Mouse (Mus musculus) G1E (cell line): ENCODE measurements around the gene Eif4e2. TPM values are rescaled to one million over a fixed set of nuclear protein-coding genes. Genes with fewer than 3 reads are reported as not detected.

Source experiments
- ATAC-seq: 2 replicates; pipeline ENCODE4 v1.8.0; 2016; ENCODE audit warnings: mild to moderate bottlenecking; ENCODE audit not compliant: insufficient number of reproducible peaks, poor library complexity, low FRiP score, severe bottlenecking; ENCODE audit errors: extremely low read depth
- DNase-seq: peaks from one replicate; pipeline ENCODE4 v3.0.0; 2012; ENCODE audit warnings: low spot score
- H3K27me3 ChIP-seq: 2 replicates; pipeline ENCODE4 v1.6.1; 2012; ENCODE audit warnings: mild to moderate bottlenecking, low read length, inconsistent platforms; ENCODE audit not compliant: insufficient read depth
- H3K36me3 ChIP-seq: replicated peaks from 2 replicates; pipeline ENCODE3; 2012; ENCODE audit warnings: mild to moderate bottlenecking, inconsistent platforms
- H3K4me1 ChIP-seq: 2 replicates; pipeline ENCODE4 v1.6.1; 2012; ENCODE audit warnings: low read depth, low read length, inconsistent platforms, mixed read lengths; ENCODE audit not compliant: insufficient read depth
- H3K4me3 ChIP-seq: 2 replicates; pipeline ENCODE4 v1.5.1; 2012; ENCODE audit warnings: low read depth, mild to moderate bottlenecking, inconsistent platforms, low read length, moderate library complexity, mixed read lengths
- H3K9me3 ChIP-seq: replicated peaks from 2 replicates; pipeline ENCODE4 v1.6.1; 2012; ENCODE audit warnings: inconsistent platforms
- CTCF ChIP-seq: IDR thresholded peaks from 2 replicates; pipeline ENCODE4 v1.5.1; 2012; ENCODE audit warnings: low read depth, low read length, inconsistent platforms, mixed read lengths
- GATA1 ChIP-seq: IDR thresholded peaks from 2 replicates; pipeline ENCODE4 v1.6.1; 2012; ENCODE audit warnings: borderline replicate concordance, low read length, inconsistent platforms, mixed read lengths
- GATA2 ChIP-seq: IDR thresholded peaks from 2 replicates; pipeline ENCODE4 v1.6.1; 2012; ENCODE audit warnings: low read depth, low read length, inconsistent platforms, borderline replicate concordance
- POLR2AphosphoS5 ChIP-seq: IDR thresholded peaks from 2 replicates; pipeline ENCODE4 v1.6.1; 2012; ENCODE audit warnings: low read depth, low read length, inconsistent platforms; ENCODE audit not compliant: insufficient replicate concordance
- TAL1 ChIP-seq: conservative IDR thresholded peaks from 2 replicates; pipeline ENCODE4 v1.6.1; 2012; ENCODE audit warnings: low read depth, low read length, inconsistent platforms, mixed read lengths
- polyA plus RNA-seq: library from polyadenylated mRNA; stranded (reverse); fragments of >175 nt; gene quantifications from 2 replicates; pipeline ENCODE4 v1.2.3, GENCODE M21; 2012
- total RNA-seq, 2 experiments: library from RNA; stranded (forward) in 1 of 2; stranded (reverse) in 1 of 2; fragments of 200-1000 nt in 1 of 2; fragments of >200 nt in 1 of 2; fragmentation: Nextera tagmentation in 1 of 2; gene quantifications; 2 replicates each; pipeline ENCODE4 v1.2.3; 2014 to 2017

Gene Eif4e2
- total RNA-seq (2014; fragmentation: Nextera tagmentation) (104 and 117 TPM in 2 replicates), total RNA-seq (2017) (265 and 286 TPM in 2 replicates), polyA plus RNA-seq (32.3 and 36.0 TPM in 2 replicates)

DNA sequence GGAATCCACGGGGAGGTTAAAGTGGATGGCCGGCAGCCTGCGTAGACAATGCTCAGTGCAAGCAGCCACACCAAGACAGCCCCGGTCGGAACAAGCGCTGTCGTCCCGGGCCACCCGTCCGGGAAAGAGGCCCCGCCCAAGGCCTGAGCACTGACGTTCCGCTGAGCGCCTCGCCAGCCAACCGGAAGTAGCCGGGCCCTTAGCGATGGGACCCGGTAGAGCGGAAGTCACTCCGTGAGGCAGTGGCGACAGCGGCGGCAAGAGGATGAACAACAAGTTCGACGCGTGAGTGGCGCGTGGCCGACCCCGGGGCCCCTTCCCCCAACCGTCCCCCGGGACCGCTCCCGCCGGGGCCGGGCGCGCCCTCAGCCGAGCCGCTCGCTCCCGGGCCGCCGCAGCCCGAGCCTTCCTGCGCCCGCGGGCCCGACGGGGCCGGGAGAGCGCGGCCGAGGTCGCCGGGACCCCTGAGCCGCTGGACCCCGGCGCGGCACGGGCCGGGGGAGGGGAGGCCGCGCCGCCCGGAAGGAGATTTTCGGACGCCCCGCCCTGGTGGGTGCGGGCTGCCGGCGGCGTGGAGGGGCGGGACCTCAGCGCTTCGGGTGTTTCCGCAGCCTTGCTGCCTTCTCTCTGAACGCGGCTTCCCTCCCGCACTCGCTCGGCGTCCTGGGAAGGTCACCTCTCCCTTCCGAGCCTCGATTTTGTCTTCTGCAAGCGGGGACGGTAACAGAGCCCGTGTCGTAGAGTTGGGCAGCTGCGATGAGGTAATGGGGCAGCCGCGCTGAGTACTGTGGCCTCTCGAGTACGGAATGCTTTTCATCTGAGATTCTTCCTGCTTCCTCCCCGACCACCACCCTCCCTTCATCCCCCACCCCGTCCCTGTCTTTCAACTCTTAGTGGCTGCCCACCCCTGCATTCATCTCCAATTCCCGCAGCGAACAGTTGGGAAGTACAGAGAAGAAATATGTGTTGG lies at the start of gene Eif4e2:
Gene Eif4e2, plus strand, starts transcription at position 180 of the 970 bp plus-strand sequence.
- Histone ChIP-seq H3K36me3 (peaks cover 39% of the 10 kb centered on the region), H3K4me3 (peak within 1 kb of the TSS; percentile 80), H3K4me1 (peaks cover 45% of the 10 kb centered on the region), H3K9me3 (no peaks in the 10 kb centered on the region), H3K27me3 (peaks cover 5% of the 10 kb centered on the region; the same call in 1 of the 2 replicates)
- ATAC-seq: peak; percentile 90
- TF ChIP-seq TAL1: no peak
- no peak for TF ChIP-seq CTCF
- TF ChIP-seq GATA2: no peak
- TF ChIP-seq POLR2AphosphoS5: no peak
- TF ChIP-seq GATA1: no peak
- DNase-seq: peak; percentile 98

DNA sequence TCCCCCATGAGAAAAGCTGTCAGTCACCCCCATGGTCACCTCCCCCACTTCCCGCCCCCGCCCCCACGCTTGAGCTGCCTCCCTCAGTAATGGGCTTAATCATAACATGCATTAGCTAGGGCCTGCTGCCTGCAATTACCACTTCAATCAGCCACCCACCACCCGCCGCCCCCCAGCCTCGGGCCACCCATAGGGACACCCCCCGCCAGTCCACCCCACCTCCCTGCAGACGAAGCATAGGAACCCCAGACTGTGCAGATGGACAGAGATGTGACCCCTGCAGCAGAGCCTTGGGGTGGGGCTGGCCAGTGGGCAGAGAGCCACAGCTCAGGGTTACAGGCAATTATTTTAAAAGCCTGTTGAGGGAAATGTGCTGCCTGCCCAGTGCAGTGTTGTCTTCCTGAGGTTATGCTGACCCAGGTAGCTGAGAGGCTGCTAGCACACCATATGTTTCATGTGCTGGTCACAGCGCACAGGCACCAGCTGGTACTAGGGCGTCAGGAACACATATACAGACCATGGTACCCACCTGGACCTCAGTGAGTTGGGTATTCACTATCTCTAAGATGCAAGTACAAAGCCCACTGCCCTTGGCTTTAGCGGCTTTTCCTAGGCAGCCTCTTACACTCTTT lies 49.4 kb upstream of the Eif4e2 start:
- DNase-seq: no peak
- Histone ChIP-seq H3K9me3 (no peaks in the 10 kb centered on the region), H3K27me3 (peaks cover 14% of the 10 kb centered on the region), H3K4me1 (no peaks in the 10 kb centered on the region), H3K4me3 (no peak overlapping the region), H3K36me3 (no peaks in the 10 kb centered on the region)
- TF ChIP-seq CTCF (no peak), GATA2 (no peak), TAL1 (no peak), GATA1 (no peak), POLR2AphosphoS5 (no peak)
- no peak for ATAC-seq

DNA sequence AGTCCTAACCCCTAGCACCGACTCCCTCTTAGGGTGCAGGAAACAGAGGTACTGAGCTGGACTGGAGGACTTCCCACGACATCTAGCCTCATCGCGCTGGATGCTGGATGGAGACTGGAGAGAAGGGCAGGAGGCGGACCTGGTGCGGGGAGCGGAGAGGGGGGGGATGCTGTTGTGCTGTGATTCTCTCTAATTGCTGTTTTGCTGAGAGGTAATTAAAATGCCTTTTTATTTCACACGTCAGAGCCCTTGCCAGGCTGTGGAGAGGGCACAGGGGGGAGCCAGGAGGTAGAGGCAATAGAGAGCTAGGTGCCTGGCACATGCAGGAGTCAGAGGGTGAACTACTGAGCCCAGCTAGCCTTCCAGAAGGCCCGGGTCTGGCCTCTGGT lies 48.9 kb upstream of the Eif4e2 start:
- DNase-seq: no peak
- H3K27me3 ChIP-seq: peaks cover 14% of the 10 kb centered on the region
- no peak for ATAC-seq
- no peak overlapping the region for H3K4me3 ChIP-seq
- TF ChIP-seq CTCF (no peak), POLR2AphosphoS5 (no peak), TAL1 (no peak), GATA1 (no peak), GATA2 (no peak)
- no peaks in the 10 kb centered on the region for H3K4me1 ChIP-seq
- no peaks in the 10 kb centered on the region for H3K36me3 ChIP-seq
- H3K9me3 ChIP-seq: no peaks in the 10 kb centered on the region

DNA sequence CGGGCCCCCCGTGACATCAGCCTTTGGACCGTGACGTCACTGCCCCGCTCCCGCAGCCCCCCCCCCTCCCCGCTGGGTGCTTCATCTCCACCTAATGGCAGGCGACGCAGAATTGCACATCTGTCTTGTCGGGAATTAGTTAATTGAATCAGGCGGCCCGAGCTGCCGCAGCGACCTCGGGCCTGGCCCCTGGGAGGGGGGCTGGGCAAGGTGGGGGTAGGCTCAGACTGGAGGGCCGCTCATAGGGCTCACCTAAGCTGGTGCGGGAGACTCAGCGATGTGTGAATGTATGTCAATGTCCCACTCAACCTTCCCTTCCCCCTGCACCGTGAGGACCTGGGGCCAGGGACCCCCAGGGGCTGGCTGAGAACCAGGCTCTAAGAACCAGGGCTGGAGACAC lies 43.3 kb upstream of the Eif4e2 start:
- Histone ChIP-seq H3K4me1 (peaks cover 3% of the 10 kb centered on the region; the same call in 1 of the 2 replicates), H3K27me3 (peaks cover 34% of the 10 kb centered on the region), H3K36me3 (no peaks in the 10 kb centered on the region), H3K9me3 (no peaks in the 10 kb centered on the region), H3K4me3 (no peak overlapping the region)
- TF ChIP-seq GATA2 (no peak), CTCF (no peak), TAL1 (no peak), POLR2AphosphoS5 (no peak), GATA1 (no peak)
- DNase-seq (no peak), ATAC-seq (no peak)

DNA sequence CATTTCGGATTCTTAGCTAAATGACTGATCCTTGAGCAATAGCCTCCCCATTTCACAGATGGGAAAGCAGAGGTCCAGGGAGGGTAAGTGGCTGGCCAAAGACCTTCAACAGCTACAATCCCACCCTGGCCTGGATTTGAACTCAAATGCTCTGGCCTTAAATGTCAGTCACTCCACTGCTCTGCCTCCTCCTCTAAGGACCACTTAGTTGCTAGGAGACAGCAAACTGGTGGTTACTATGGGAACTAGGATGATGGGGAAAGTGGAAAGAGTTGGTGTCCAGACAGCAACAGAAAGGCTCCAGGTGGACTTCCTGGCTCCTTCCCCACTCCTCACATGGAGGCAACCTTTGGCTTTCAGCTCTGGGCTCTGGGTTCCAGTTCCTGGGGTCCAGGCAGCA lies 42.4 kb upstream of the Eif4e2 start:
- no peak overlapping the region for H3K4me3 ChIP-seq
- ATAC-seq: no peak
- no peaks in the 10 kb centered on the region for H3K9me3 ChIP-seq
- TF ChIP-seq GATA2: no peak
- TF ChIP-seq GATA1: no peak
- no peak for TF ChIP-seq CTCF
- no peak for TF ChIP-seq POLR2AphosphoS5
- no peak for TF ChIP-seq TAL1
- H3K27me3 ChIP-seq: peaks cover 42% of the 10 kb centered on the region
- no peaks in the 10 kb centered on the region for H3K36me3 ChIP-seq
- DNase-seq: no peak
- peaks cover 3% of the 10 kb centered on the region; the same call in 1 of the 2 replicates for H3K4me1 ChIP-seq

DNA sequence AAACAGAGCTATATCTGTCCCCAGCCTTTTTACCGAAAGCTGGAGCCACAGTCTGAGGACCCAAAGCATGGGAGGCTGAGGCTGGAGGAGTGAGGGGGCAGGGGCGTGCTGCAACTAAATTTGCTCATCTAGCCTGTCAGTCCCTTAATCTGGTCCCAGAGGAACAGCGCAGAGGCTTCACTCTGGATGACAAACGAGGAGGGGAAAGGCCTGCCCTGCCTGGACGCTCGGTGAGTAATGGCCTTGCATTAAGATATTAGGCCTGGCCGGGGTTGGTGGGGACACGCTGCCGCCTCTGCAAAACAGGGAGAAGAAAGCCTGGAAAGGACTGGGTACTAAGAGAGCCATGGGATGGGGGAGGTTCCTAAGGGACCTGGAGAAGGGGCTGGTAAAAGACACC lies 41.4 kb upstream of the Eif4e2 start:
- DNase-seq: no peak
- Histone ChIP-seq H3K4me3 (no peak overlapping the region), H3K4me1 (peaks cover 3% of the 10 kb centered on the region; the same call in 1 of the 2 replicates), H3K27me3 (peaks cover 38% of the 10 kb centered on the region), H3K36me3 (no peaks in the 10 kb centered on the region), H3K9me3 (no peaks in the 10 kb centered on the region)
- ATAC-seq: no peak
- TF ChIP-seq GATA1 (no peak), CTCF (no peak), POLR2AphosphoS5 (no peak), GATA2 (no peak), TAL1 (no peak)
